Comparison of ENCODE assay signal across 8 mouse cellular contexts in the genomic region with DNA sequence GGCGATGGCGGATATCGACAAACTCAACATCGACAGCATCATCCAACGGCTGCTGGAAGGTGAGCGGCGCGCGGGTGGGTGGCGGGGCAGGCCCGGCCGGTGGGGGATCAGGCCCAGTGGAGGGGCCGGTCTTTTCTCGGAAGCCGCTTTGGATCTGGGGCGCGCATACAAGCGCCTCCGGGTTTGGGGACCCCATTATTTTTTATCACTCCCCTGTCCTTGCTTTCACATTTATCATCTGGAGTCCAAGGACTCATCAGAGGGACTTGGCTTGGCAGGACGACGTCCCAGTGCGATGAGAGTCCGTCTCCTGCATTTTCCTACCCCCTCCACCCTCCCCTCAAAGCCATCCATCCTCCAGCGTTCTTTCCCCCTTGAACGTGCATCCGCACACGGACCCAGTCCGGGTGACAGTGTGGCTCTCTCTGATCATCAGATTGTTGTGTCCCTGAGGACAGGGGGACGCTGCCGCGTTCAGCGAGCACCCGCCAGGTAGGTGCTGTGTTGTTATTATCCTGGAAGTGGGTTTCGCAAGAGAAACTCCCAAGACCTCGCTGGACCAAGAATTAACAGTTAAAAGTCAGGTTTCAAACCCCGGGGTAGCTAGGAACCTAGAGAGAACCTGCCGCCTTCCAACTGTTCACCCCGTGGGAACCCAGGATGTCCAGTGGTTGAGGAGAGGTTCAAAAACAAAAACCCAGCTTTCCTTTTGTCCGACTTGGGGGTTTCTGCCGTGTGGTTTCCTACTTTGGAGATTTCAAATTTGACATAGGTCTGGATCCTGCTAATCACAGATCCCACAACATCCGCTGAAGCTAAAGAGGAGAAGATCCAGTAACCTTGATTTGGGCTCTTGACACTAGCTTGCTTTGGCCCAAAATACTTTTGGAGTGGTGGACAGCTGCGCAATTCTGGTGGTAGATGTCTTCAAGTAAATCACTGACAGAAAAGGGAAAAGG. TPM values are rescaled to one million over a fixed set of nuclear protein-coding genes. Genes with fewer than 3 reads are reported as not detected.
DNase-seq lines count a peak whose midpoint lies in the region; ATAC-seq and TF ChIP-seq lines count a peak whose summit lies in the region.

No protein-coding gene starts in this region.

- no peaks in the 10 kb centered on the region for H3K9me3 ChIP-seq in ES-E14 (ENCODE audit: control insufficient read depth, insufficient read depth, low read depth, low read length)
- H3K9me3 ChIP-seq in forebrain, embryonic 15.5 days = no peaks in the 10 kb centered on the region
- H3K9me3 ChIP-seq in limb, embryonic 11.5 days (ENCODE audit: control insufficient read depth, low read length) = no peaks in the 10 kb centered on the region
- H3K9me3 ChIP-seq in midbrain, embryonic 14.5 days (ENCODE audit: control insufficient read depth, low read length) = no peaks in the 10 kb centered on the region

- ATAC-seq in frontal cortex, adult (ENCODE audit: low TSS enrichment) = 0 out of 2 replicates have a peak, but pooled peaks have one; percentile 17
- peak; percentile 32; the same call in 1 of the 2 replicates for ATAC-seq in forebrain, embryonic 15.5 days (replicated peaks)
- ATAC-seq in limb, embryonic 11.5 days (ENCODE audit: insufficient number of reproducible peaks, low FRiP score, low TSS enrichment, low read depth) = no peak
- ATAC-seq in midbrain, embryonic 14.5 days (ENCODE audit: low FRiP score, low TSS enrichment) = peak; percentile 43; the same call in 1 of the 2 replicates

- WGBS in forebrain, embryonic 15.5 days = 2% methylated on average over 42 of the region's 42 CpGs
- 3% methylated on average over 42 of the region's 42 CpGs for WGBS in limb, embryonic 11.5 days
- 2% methylated on average over 42 of the region's 42 CpGs for WGBS in midbrain, embryonic 14.5 days

- H3K4me1 ChIP-seq in ES-E14 (ENCODE audit: control insufficient read depth in 2 of 2, insufficient read depth in 2 of 2, low read length in 2 of 2, poor library complexity in 1 of 2) = peaks cover 12 to 41% of the 10 kb centered on the region in 2 experiments
- H3K4me1 ChIP-seq in forebrain, embryonic 15.5 days = peaks cover 55% of the 10 kb centered on the region
- H3K4me1 ChIP-seq in limb, embryonic 11.5 days (ENCODE audit: control insufficient read depth, insufficient read depth, low read length) = peaks cover 14% of the 10 kb centered on the region
- H3K4me1 ChIP-seq in midbrain, embryonic 14.5 days (ENCODE audit: control insufficient read depth, insufficient read depth, low read length) = peaks cover 47% of the 10 kb centered on the region

- H3K4me2 ChIP-seq in forebrain, embryonic 15.5 days (replicated peaks) = peak overlapping the region; percentile 75
- peak overlapping the region; percentile 69 for H3K4me2 ChIP-seq in limb, embryonic 11.5 days (ENCODE audit: low read depth, severe bottlenecking)
- H3K4me2 ChIP-seq in midbrain, embryonic 14.5 days (ENCODE audit: low read length) = peak overlapping the region; percentile 78

- H3K9ac ChIP-seq in ES-E14 (ENCODE audit: insufficient read depth, low read depth, low read length, poor library complexity, severe bottlenecking) = peak overlapping the region; percentile 88
- peak overlapping the region; percentile 92 for H3K9ac ChIP-seq in forebrain, embryonic 15.5 days (replicated peaks)
- peak overlapping the region; percentile 90 for H3K9ac ChIP-seq in limb, embryonic 11.5 days (ENCODE audit: low read length)
- peak overlapping the region; percentile 95 for H3K9ac ChIP-seq in midbrain, embryonic 14.5 days (replicated peaks; ENCODE audit: low read length)

- H3K27me3 ChIP-seq in forebrain, embryonic 15.5 days = no peaks in the 10 kb centered on the region
- H3K27me3 ChIP-seq in limb, embryonic 11.5 days (ENCODE audit: control insufficient read depth, insufficient read depth, low read length) = no peaks in the 10 kb centered on the region
- no peaks in the 10 kb centered on the region for H3K27me3 ChIP-seq in midbrain, embryonic 14.5 days (ENCODE audit: control insufficient read depth, insufficient read depth, low read length)

- in situ Hi-C loops in ES-E14 (cut with MboI; ENCODE audit: low sequenced_read_pairs in 2 of 2, unreplicated experiment in 2 of 2) = no loop called here

- H3K36me3 ChIP-seq in ES-E14 (ENCODE audit: control insufficient read depth, insufficient read depth, low read length, poor library complexity, severe bottlenecking) = peaks cover 33% of the 10 kb centered on the region
- no peaks in the 10 kb centered on the region for H3K36me3 ChIP-seq in forebrain, embryonic 15.5 days
- H3K36me3 ChIP-seq in limb, embryonic 11.5 days (ENCODE audit: control insufficient read depth, insufficient read depth, low read length) = peaks cover 11% of the 10 kb centered on the region
- H3K36me3 ChIP-seq in midbrain, embryonic 14.5 days (ENCODE audit: control insufficient read depth, insufficient read depth, low read length) = peaks cover 17% of the 10 kb centered on the region

- no peak for DNase-seq in frontal cortex, adult 2 months (ENCODE audit: extremely low spot score in 1 of 2, low spot score in 1 of 2)
- DNase-seq in ES-E14 (ENCODE audit: low read depth, low spot score) = no peak
- DNase-seq in limb, embryonic 11.5 days (ENCODE audit: low spot score) = peak; percentile 42
- DNase-seq in midbrain, embryonic 14.5 days = peak; percentile 60
- DNase-seq in thymus, postnatal 4 days = peak; percentile 60
- no peak for DNase-seq in gastrocnemius, postnatal 36 days

- intact Hi-C loops in gastrocnemius, postnatal 36 days (cut with DNase I) = no loop called here

- peak overlapping the region; percentile 85 for H3K27ac ChIP-seq in ES-E14 (ENCODE audit: insufficient read depth, low read depth, low read length, poor library complexity, severe bottlenecking)
- H3K27ac ChIP-seq in forebrain, embryonic 15.5 days (replicated peaks) = peak overlapping the region; percentile 88
- peak overlapping the region; percentile 55 for H3K27ac ChIP-seq in limb, embryonic 11.5 days (replicated peaks; ENCODE audit: low read depth, low read length)
- H3K27ac ChIP-seq in midbrain, embryonic 14.5 days (replicated peaks; ENCODE audit: low read depth, low read length) = peak overlapping the region; percentile 85

- H3K4me3 ChIP-seq in ES-E14 (ENCODE audit: insufficient read depth in 1 of 2, low read depth in 1 of 2, low read length in 2 of 2, poor library complexity in 1 of 2, severe bottlenecking in 1 of 2) = peak overlapping the region; percentile 80 to 87
- peak overlapping the region; percentile 78 for H3K4me3 ChIP-seq in forebrain, embryonic 15.5 days
- H3K4me3 ChIP-seq in limb, embryonic 11.5 days (ENCODE audit: low read depth, low read length) = peak overlapping the region; percentile 90
- peak overlapping the region; percentile 88 for H3K4me3 ChIP-seq in midbrain, embryonic 14.5 days (replicated peaks; ENCODE audit: low read depth, low read length)

TF ChIP-seq in ES-E14, 5 proteins besides CTCF, POLR2A, EP300 and RAD21:
- TF ChIP-seq MAFK (IDR thresholded peaks at IDR 0.05; ENCODE audit: insufficient read depth, low read depth, low read length) (no peak), HCFC1 (IDR thresholded peaks at IDR 0.05; ENCODE audit: borderline replicate concordance, insufficient read depth, low read length) (no peak)

RNA-seq across cellular contexts. Expression of a gene that starts 0.8 kb away (rescaled TPM):
- 365 and 386 TPM in 2 replicates for polyA plus RNA-seq in frontal cortex, adult 2 months (2012; rRNA removed)
- 245 and 265 TPM in 2 replicates for total RNA-seq in ES-E14 (2012; rRNA removed)
- polyA plus RNA-seq in forebrain, embryonic 15.5 days (2015; fragmentation: Nextera tagmentation; extraction: Ambion mirVana) = 273 and 275 TPM in 2 replicates
- 314 and 346 TPM in 2 replicates for polyA plus RNA-seq in limb, embryonic 11.5 days (2014; fragmentation: Nextera tagmentation; extraction: Ambion mirVana)
- 232 and 238 TPM in 2 replicates for polyA plus RNA-seq in midbrain, embryonic 14.5 days (2014; fragmentation: Nextera tagmentation; extraction: Ambion mirVana)
- total RNA-seq in gastrocnemius, postnatal 36 days (2021) = 100 to 1,000 TPM; 138 to 139 TPM

RNA-seq across cellular contexts. Expression of a gene that starts 18.2 kb away (rescaled TPM):
- polyA plus RNA-seq in frontal cortex, adult 2 months (2012; rRNA removed) = 0.42 and 1.2 TPM in 2 replicates
- 1.7 and 2.2 TPM in 2 replicates for total RNA-seq in ES-E14 (2012; rRNA removed)
- polyA plus RNA-seq in forebrain, embryonic 15.5 days (2015; fragmentation: Nextera tagmentation; extraction: Ambion mirVana) = not detected in 2 replicates
- 0.04 TPM in 1 of 2 replicates, not detected in the other for polyA plus RNA-seq in limb, embryonic 11.5 days (2014; fragmentation: Nextera tagmentation; extraction: Ambion mirVana)
- not detected in 2 replicates for polyA plus RNA-seq in midbrain, embryonic 14.5 days (2014; fragmentation: Nextera tagmentation; extraction: Ambion mirVana)
- not detected for total RNA-seq in gastrocnemius, postnatal 36 days (2021)

RNA-seq across cellular contexts. Expression of a gene that starts 47.8 kb away (rescaled TPM):
- 3.4 and 5.9 TPM in 2 replicates for polyA plus RNA-seq in frontal cortex, adult 2 months (2012; rRNA removed)
- total RNA-seq in ES-E14 (2012; rRNA removed) = 35.7 and 39.3 TPM in 2 replicates
- 1.4 and 1.6 TPM in 2 replicates for polyA plus RNA-seq in forebrain, embryonic 15.5 days (2015; fragmentation: Nextera tagmentation; extraction: Ambion mirVana)
- 6.0 and 8.5 TPM in 2 replicates for polyA plus RNA-seq in limb, embryonic 11.5 days (2014; fragmentation: Nextera tagmentation; extraction: Ambion mirVana)
- polyA plus RNA-seq in midbrain, embryonic 14.5 days (2014; fragmentation: Nextera tagmentation; extraction: Ambion mirVana) = 1.8 and 2.5 TPM in 2 replicates
- under 1 TPM; 0.37 to 0.77 TPM for total RNA-seq in gastrocnemius, postnatal 36 days (2021)

RNA-seq across cellular contexts. Expression of a gene that starts 58.1 kb away (rescaled TPM):
- 1.8 TPM in 2 replicates for polyA plus RNA-seq in frontal cortex, adult 2 months (2012; rRNA removed)
- 0.89 TPM in 1 of 2 replicates, not detected in the other for total RNA-seq in ES-E14 (2012; rRNA removed)
- polyA plus RNA-seq in forebrain, embryonic 15.5 days (2015; fragmentation: Nextera tagmentation; extraction: Ambion mirVana) = 0.28 and 3.6 TPM in 2 replicates
- polyA plus RNA-seq in limb, embryonic 11.5 days (2014; fragmentation: Nextera tagmentation; extraction: Ambion mirVana) = 3.4 TPM in 1 of 2 replicates, not detected in the other
- polyA plus RNA-seq in midbrain, embryonic 14.5 days (2014; fragmentation: Nextera tagmentation; extraction: Ambion mirVana) = 1.9 and 3.0 TPM in 2 replicates
- 1,000 to 10,000 TPM in 1 of 2 experiments, 100 to 1,000 TPM in 1; 404 to 1,700 TPM for total RNA-seq in gastrocnemius, postnatal 36 days (2021)

Comparison
In these comparisons a context has a peak if more than half of its experiments do, and no peak if none do; other contexts are left out.
1. DNase-seq: peak in limb, embryonic 11.5 days (single experiment), midbrain, embryonic 14.5 days (single experiment) and thymus, postnatal 4 days (single experiment); none in frontal cortex, adult 2 months (0 of 2), ES-E14 (single experiment) and gastrocnemius, postnatal 36 days (0 of 2).
2. Peak in every context shown above with its lines, with median percentiles within 50 percentile points of each other: H3K27ac ChIP-seq, H3K4me3 ChIP-seq, H3K9ac ChIP-seq and H3K4me2 ChIP-seq.